ENCODE assay signal across 8 mouse cellular contexts in genomic region chr15:81522761-81523168, GRCm38 (mm10). TPM values are rescaled to one million over a fixed set of nuclear protein-coding genes. Genes with fewer than 3 reads are reported as not detected.
DNase-seq lines count a peak whose midpoint lies in the region; ATAC-seq lines count a peak whose summit lies in the region.

No protein-coding gene starts in this region.

- ATAC-seq in lung, embryonic 16.5 days (ENCODE audit: low read depth), result peak; percentile 76
- ATAC-seq in midbrain, embryonic 13.5 days, result peak; percentile 80

- H3K9me3 ChIP-seq in lung, embryonic 16.5 days (ENCODE audit: control insufficient read depth, low read length), result no peaks in the 10 kb centered on the region
- no peaks in the 10 kb centered on the region for H3K9me3 ChIP-seq in embryonic facial prominence, embryonic 10.5 days
- no peaks in the 10 kb centered on the region for H3K9me3 ChIP-seq in midbrain, embryonic 13.5 days

- WGBS in lung, embryonic 16.5 days, result under 1% methylated on average over 16 of the region's 16 CpGs
- under 1% methylated on average over 16 of the region's 16 CpGs for WGBS in embryonic facial prominence, embryonic 10.5 days
- 0% methylated on average over 16 of the region's 16 CpGs for WGBS in midbrain, embryonic 13.5 days

- H3K9ac ChIP-seq in lung, embryonic 16.5 days (ENCODE audit: low read length), result peak overlapping the region; percentile 78
- peak overlapping the region; percentile 65 for H3K9ac ChIP-seq in midbrain, embryonic 13.5 days (replicated peaks)

- no peaks in the 10 kb centered on the region for H3K27me3 ChIP-seq in lung, embryonic 16.5 days (ENCODE audit: control insufficient read depth, insufficient read depth, low read depth, low read length)
- H3K27me3 ChIP-seq in embryonic facial prominence, embryonic 10.5 days (replicated peaks; ENCODE audit: low read depth, poor library complexity, severe bottlenecking), result peaks cover 25% of the 10 kb centered on the region
- H3K27me3 ChIP-seq in midbrain, embryonic 13.5 days, result peaks cover 21% of the 10 kb centered on the region

- H3K4me3 ChIP-seq in lung, embryonic 16.5 days (ENCODE audit: low read length), result peak overlapping the region; percentile 69
- H3K4me3 ChIP-seq in embryonic facial prominence, embryonic 10.5 days, result peak overlapping the region; percentile 74
- peak overlapping the region; percentile 55 for H3K4me3 ChIP-seq in midbrain, embryonic 13.5 days (replicated peaks)

- no peaks in the 10 kb centered on the region for H3K36me3 ChIP-seq in lung, embryonic 16.5 days (ENCODE audit: control insufficient read depth, insufficient read depth, low read length)
- no peaks in the 10 kb centered on the region for H3K36me3 ChIP-seq in embryonic facial prominence, embryonic 10.5 days (replicated peaks)
- H3K36me3 ChIP-seq in midbrain, embryonic 13.5 days, result no peaks in the 10 kb centered on the region

- no peak for DNase-seq in lung, postnatal 14 days
- DNase-seq in embryonic facial prominence, embryonic 10.5 days (ENCODE audit: low spot score), result no peak
- peak; percentile 92 for DNase-seq in induced T-regulatory cell, adult 2 months (ENCODE audit: low read depth)
- no peak for DNase-seq in cerebellum, adult 8-10 months
- no peak for DNase-seq in frontal cortex, adult 2 months (ENCODE audit: extremely low spot score in 1 of 2, low spot score in 1 of 2)
- no peak for DNase-seq in kidney, adult 8-10 months

- H3K4me1 ChIP-seq in lung, embryonic 16.5 days (replicated peaks; ENCODE audit: control insufficient read depth, insufficient read depth, low read length), result peaks cover 2% of the 10 kb centered on the region; the same call in 1 of the 2 replicates
- H3K4me1 ChIP-seq in embryonic facial prominence, embryonic 10.5 days, result peaks cover 25% of the 10 kb centered on the region
- H3K4me1 ChIP-seq in midbrain, embryonic 13.5 days (replicated peaks), result peaks cover 20% of the 10 kb centered on the region; the same call in 1 of the 2 replicates

- peak overlapping the region; percentile 97 for H3K4me2 ChIP-seq in lung, embryonic 16.5 days (ENCODE audit: low read depth, low read length)
- peak overlapping the region; percentile 92 for H3K4me2 ChIP-seq in midbrain, embryonic 13.5 days (replicated peaks)

- peak overlapping the region; percentile 99 for H3K27ac ChIP-seq in lung, embryonic 16.5 days (ENCODE audit: low read length)
- H3K27ac ChIP-seq in embryonic facial prominence, embryonic 10.5 days (replicated peaks), result peak overlapping the region; percentile 93
- peak overlapping the region; percentile 81 for H3K27ac ChIP-seq in midbrain, embryonic 13.5 days

RNA-seq across cellular contexts. Expression of gene Rbx1, which starts 56.7 kb away (rescaled TPM):
- 466 and 468 TPM in 2 replicates for polyA plus RNA-seq in lung, embryonic 16.5 days (2015; fragmentation: Nextera tagmentation; extraction: Ambion mirVana)
- 622 and 633 TPM in 2 replicates for polyA plus RNA-seq in embryonic facial prominence, embryonic 10.5 days (2016; fragmentation: Nextera tagmentation; extraction: Ambion mirVana)
- polyA plus RNA-seq in midbrain, embryonic 13.5 days (2015; fragmentation: Nextera tagmentation; extraction: Ambion mirVana), result 511 and 563 TPM in 2 replicates
- 182 and 193 TPM in 2 replicates for polyA plus RNA-seq in frontal cortex, adult 2 months (2012; rRNA removed)
